Mouse (Mus musculus): ENCODE measurements around the gene Tmem40. TPM values are rescaled to one million over a fixed set of nuclear protein-coding genes. Genes with fewer than 3 reads are reported as not detected.

Gene Tmem40
- polyA plus RNA-seq, 1 experiment from 2014 or later, result 1.3 TPM

GRCm38 (mm10) chr6:115732341-115732928, 29.8 kb downstream of the Tmem40 start:
- H3K4me3 ChIP-seq, result no peak overlapping the region
- no peaks in the 10 kb centered on the region for H3K36me3 ChIP-seq
- H3K27me3 ChIP-seq, result no peaks in the 10 kb centered on the region
- H3K4me1 ChIP-seq (replicated peaks), result peaks cover 8% of the 10 kb centered on the region
- H3K4me2 ChIP-seq, result no peak overlapping the region
- H3K9ac ChIP-seq, result no peak overlapping the region
- H3K9me3 ChIP-seq (replicated peaks), result no peaks in the 10 kb centered on the region
- no peak for ATAC-seq (replicated peaks; ENCODE audit: insufficient number of reproducible peaks, insufficient read depth, low FRiP score, low read depth)
- WGBS, result 80% methylated on average over 22 of the region's 22 CpGs
- no peak overlapping the region for H3K27ac ChIP-seq

GRCm38 (mm10) chr6:115730560-115731342, 31.5 kb downstream of the Tmem40 start:
- 53% methylated on average over 20 of the region's 20 CpGs for WGBS
- H3K36me3 ChIP-seq, result no peaks in the 10 kb centered on the region
- no peak overlapping the region for H3K9ac ChIP-seq
- no peak for ATAC-seq (replicated peaks; ENCODE audit: insufficient number of reproducible peaks, insufficient read depth, low FRiP score, low read depth)
- H3K27ac ChIP-seq, result peak overlapping the region; percentile 42
- H3K4me3 ChIP-seq, result no peak overlapping the region
- H3K4me2 ChIP-seq, result peak overlapping the region; percentile 23; the same call in 1 of the 2 replicates
- no peaks in the 10 kb centered on the region for H3K9me3 ChIP-seq (replicated peaks)
- no peaks in the 10 kb centered on the region for H3K27me3 ChIP-seq
- H3K4me1 ChIP-seq (replicated peaks), result peaks cover 8% of the 10 kb centered on the region

- 55% methylated on average over 2 of the region's 2 CpGs for WGBS
- Histone ChIP-seq H3K9me3 (replicated peaks) (no peaks in the 10 kb centered on the region), H3K4me3 (no peak overlapping the region), H3K9ac (no peak overlapping the region), H3K27me3 (no peaks in the 10 kb centered on the region), H3K4me2 (no peak overlapping the region), H3K27ac (no peak overlapping the region), H3K36me3 (no peaks in the 10 kb centered on the region), H3K4me1 (replicated peaks) (peaks cover 12% of the 10 kb centered on the region)
- no peak for ATAC-seq (replicated peaks; ENCODE audit: insufficient number of reproducible peaks, insufficient read depth, low FRiP score, low read depth)
Measured at GRCm38 (mm10) chr6:115727570-115727969, 34.6 kb downstream of the Tmem40 start.

- no peak for ATAC-seq (replicated peaks; ENCODE audit: insufficient number of reproducible peaks, insufficient read depth, low FRiP score, low read depth)
- H3K4me1 ChIP-seq (replicated peaks), result peaks cover 17% of the 10 kb centered on the region
- H3K9ac ChIP-seq, result no peak overlapping the region
- no peak overlapping the region for H3K4me2 ChIP-seq
- H3K4me3 ChIP-seq, result no peak overlapping the region
- H3K27me3 ChIP-seq, result no peaks in the 10 kb centered on the region
- 91% methylated on average over 1 of the region's 1 CpGs for WGBS
- no peaks in the 10 kb centered on the region for H3K9me3 ChIP-seq (replicated peaks)
- no peak overlapping the region for H3K27ac ChIP-seq
- H3K36me3 ChIP-seq, result no peaks in the 10 kb centered on the region
Measured at GRCm38 (mm10) chr6:115727108-115727507, 35.1 kb downstream of the Tmem40 start.

- Histone ChIP-seq H3K27me3 (no peaks in the 10 kb centered on the region), H3K9ac (no peak overlapping the region), H3K9me3 (replicated peaks) (no peaks in the 10 kb centered on the region), H3K4me2 (no peak overlapping the region), H3K36me3 (no peaks in the 10 kb centered on the region), H3K27ac (peak overlapping the region; percentile 52), H3K4me3 (no peak overlapping the region), H3K4me1 (replicated peaks) (peaks cover 20% of the 10 kb centered on the region)
- ATAC-seq (replicated peaks; ENCODE audit: insufficient number of reproducible peaks, insufficient read depth, low FRiP score, low read depth), result no peak
- WGBS, result 49% methylated on average over 5 of the region's 5 CpGs
Measured at GRCm38 (mm10) chr6:115722246-115722645, 40.0 kb downstream of the Tmem40 start.

GRCm38 (mm10) chr6:115717715-115718558, 44.3 kb downstream of the Tmem40 start:
- H3K27me3 ChIP-seq, result no peaks in the 10 kb centered on the region
- peaks cover 27% of the 10 kb centered on the region for H3K4me1 ChIP-seq (replicated peaks)
- WGBS, result 2% methylated on average over 15 of the region's 15 CpGs
- H3K9me3 ChIP-seq (replicated peaks), result no peaks in the 10 kb centered on the region
- ATAC-seq (replicated peaks; ENCODE audit: insufficient number of reproducible peaks, insufficient read depth, low FRiP score, low read depth), result peak; percentile 88
- peak overlapping the region; percentile 61 for H3K27ac ChIP-seq
- no peaks in the 10 kb centered on the region for H3K36me3 ChIP-seq
- H3K9ac ChIP-seq, result peak overlapping the region; percentile 56
- H3K4me3 ChIP-seq, result peak overlapping the region; percentile 40
- H3K4me2 ChIP-seq, result peak overlapping the region; percentile 73

GRCm38 (mm10) chr6:115717101-115717652, 45.0 kb downstream of the Tmem40 start:
- H3K9me3 ChIP-seq (replicated peaks), result no peaks in the 10 kb centered on the region
- H3K4me3 ChIP-seq, result no peak overlapping the region
- H3K4me1 ChIP-seq (replicated peaks), result peaks cover 20% of the 10 kb centered on the region
- H3K4me2 ChIP-seq, result peak overlapping the region; percentile 73
- WGBS, result 19% methylated on average over 8 of the region's 8 CpGs
- H3K9ac ChIP-seq, result no peak overlapping the region
- peak overlapping the region; percentile 61 for H3K27ac ChIP-seq
- H3K27me3 ChIP-seq, result no peaks in the 10 kb centered on the region
- ATAC-seq (replicated peaks; ENCODE audit: insufficient number of reproducible peaks, insufficient read depth, low FRiP score, low read depth), result no peak; the same call in 1 of the 2 replicates
- no peaks in the 10 kb centered on the region for H3K36me3 ChIP-seq

- H3K36me3 ChIP-seq, result no peaks in the 10 kb centered on the region
- ATAC-seq (replicated peaks; ENCODE audit: insufficient number of reproducible peaks, insufficient read depth, low FRiP score, low read depth), result no peak
- H3K9ac ChIP-seq, result no peak overlapping the region
- H3K27ac ChIP-seq, result no peak overlapping the region
- no peaks in the 10 kb centered on the region for H3K27me3 ChIP-seq
- no peaks in the 10 kb centered on the region for H3K4me1 ChIP-seq (replicated peaks)
- H3K4me3 ChIP-seq, result no peak overlapping the region
- no peaks in the 10 kb centered on the region for H3K9me3 ChIP-seq (replicated peaks)
- H3K4me2 ChIP-seq, result no peak overlapping the region
- 69% methylated on average over 3 of the region's 3 CpGs for WGBS
Measured at GRCm38 (mm10) chr6:115711261-115711660, 50.9 kb downstream of the Tmem40 start.

- Histone ChIP-seq H3K27ac (no peak overlapping the region), H3K4me1 (replicated peaks) (peaks cover 3% of the 10 kb centered on the region), H3K36me3 (no peaks in the 10 kb centered on the region), H3K4me3 (no peak overlapping the region), H3K27me3 (no peaks in the 10 kb centered on the region), H3K9me3 (replicated peaks) (no peaks in the 10 kb centered on the region), H3K4me2 (no peak overlapping the region), H3K9ac (no peak overlapping the region)
- WGBS, result 73% methylated on average over 5 of the region's 5 CpGs
- no peak for ATAC-seq (replicated peaks; ENCODE audit: insufficient number of reproducible peaks, insufficient read depth, low FRiP score, low read depth)
Measured at GRCm38 (mm10) chr6:115702901-115703300, 59.3 kb downstream of the Tmem40 start.

- Histone ChIP-seq H3K27ac (no peak overlapping the region), H3K4me3 (no peak overlapping the region), H3K9me3 (replicated peaks) (no peaks in the 10 kb centered on the region), H3K36me3 (no peaks in the 10 kb centered on the region), H3K27me3 (no peaks in the 10 kb centered on the region), H3K4me1 (replicated peaks) (peaks cover 13% of the 10 kb centered on the region), H3K4me2 (no peak overlapping the region), H3K9ac (no peak overlapping the region)
- WGBS, result 60% methylated on average over 11 of the region's 11 CpGs
- ATAC-seq (replicated peaks; ENCODE audit: insufficient number of reproducible peaks, insufficient read depth, low FRiP score, low read depth), result no peak
Measured at GRCm38 (mm10) chr6:115701302-115701701, 60.9 kb downstream of the Tmem40 start.

GRCm38 (mm10) chr6:115700778-115701177, 61.4 kb downstream of the Tmem40 start:
- Histone ChIP-seq H3K27me3 (no peaks in the 10 kb centered on the region), H3K27ac (no peak overlapping the region), H3K4me3 (no peak overlapping the region), H3K4me1 (replicated peaks) (peaks cover 17% of the 10 kb centered on the region), H3K9ac (no peak overlapping the region), H3K4me2 (no peak overlapping the region), H3K9me3 (replicated peaks) (no peaks in the 10 kb centered on the region), H3K36me3 (no peaks in the 10 kb centered on the region)
- no peak for ATAC-seq (replicated peaks; ENCODE audit: insufficient number of reproducible peaks, insufficient read depth, low FRiP score, low read depth)
- 91% methylated on average over 1 of the region's 1 CpGs for WGBS
